ENCODE assay signal across 8 mouse cellular contexts in the genomic region with DNA sequence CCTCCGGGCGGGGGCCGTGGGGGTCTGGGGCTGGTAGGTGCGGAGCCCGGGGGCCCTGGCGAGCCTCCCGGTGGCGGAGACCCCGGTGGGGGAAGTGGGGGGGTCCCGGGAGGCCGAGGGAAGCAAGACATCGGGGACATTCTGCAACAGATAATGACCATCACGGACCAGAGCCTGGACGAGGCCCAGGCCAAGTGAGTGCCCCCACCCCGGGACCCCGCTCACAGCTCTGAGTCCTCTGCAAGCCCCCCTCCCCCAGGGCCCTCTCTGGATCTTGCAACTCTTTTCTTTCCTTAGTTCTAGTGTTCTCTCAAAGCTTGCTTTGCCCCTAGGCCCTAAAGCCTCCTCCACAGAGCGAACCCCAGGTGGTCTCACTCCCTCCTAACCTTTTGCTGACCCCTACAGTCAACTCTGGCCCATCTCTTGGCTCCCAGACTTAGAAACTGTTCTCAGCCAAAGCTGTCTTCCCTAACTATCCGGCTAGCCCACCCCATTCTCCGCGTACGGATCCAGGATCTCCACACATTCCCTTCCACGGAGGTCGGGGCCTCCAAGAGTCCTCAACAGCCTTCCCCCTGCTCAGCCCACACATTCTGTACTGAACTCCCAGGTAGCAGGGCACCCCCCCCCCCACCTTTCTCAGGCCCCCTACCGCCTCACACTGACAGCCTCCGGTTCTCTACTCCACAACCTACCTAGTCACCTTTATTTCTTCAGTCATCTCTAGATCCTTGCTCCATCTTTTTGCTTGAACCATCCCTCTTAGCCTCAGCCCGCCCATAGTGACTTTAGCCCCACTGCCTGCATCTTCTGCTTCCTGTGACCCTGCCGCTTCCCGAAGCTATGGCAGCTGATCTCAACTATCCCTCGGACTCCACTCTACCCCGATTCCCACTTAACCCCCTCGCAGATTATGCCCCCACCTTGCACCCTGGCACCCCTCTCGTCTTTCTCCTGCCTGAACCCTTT. TPM values are rescaled to one million over a fixed set of nuclear protein-coding genes. Genes with fewer than 3 reads are reported as not detected.
DNase-seq lines count a peak whose midpoint lies in the region; ATAC-seq and TF ChIP-seq lines count a peak whose summit lies in the region.

No protein-coding gene starts in this region.

- H3K27me3 ChIP-seq in C2C12 (ENCODE audit: control insufficient read depth, insufficient read depth, insufficient read length): no peaks in the 10 kb centered on the region
- no peaks in the 10 kb centered on the region for H3K27me3 ChIP-seq in heart, embryonic 14.5 days (ENCODE audit: control insufficient read depth, insufficient read depth, low read length)
- H3K27me3 ChIP-seq in limb, embryonic 12.5 days: no peaks in the 10 kb centered on the region
- no peaks in the 10 kb centered on the region for H3K27me3 ChIP-seq in myocyte (ENCODE audit: control insufficient read depth, insufficient read depth, insufficient read length)

- WGBS in heart, embryonic 14.5 days: 2% methylated on average over 22 of the region's 32 CpGs
- under 1% methylated on average over 32 of the region's 32 CpGs for WGBS in limb, embryonic 12.5 days

- H3K4me1 ChIP-seq in heart, embryonic 14.5 days (ENCODE audit: control insufficient read depth in 2 of 2, insufficient read depth in 2 of 2, low read length in 2 of 2): peaks cover 26 to 68% of the 10 kb centered on the region in 2 experiments
- H3K4me1 ChIP-seq in limb, embryonic 12.5 days (replicated peaks): peaks cover 76% of the 10 kb centered on the region

- no peaks in the 10 kb centered on the region for H3K9me3 ChIP-seq in heart, embryonic 14.5 days (ENCODE audit: control insufficient read depth, low read length)
- no peaks in the 10 kb centered on the region for H3K9me3 ChIP-seq in limb, embryonic 12.5 days

- H3K79me3 ChIP-seq in C2C12 (ENCODE audit: low read depth): peaks cover 2% of the 10 kb centered on the region

- DNase-seq in cerebellum, adult 11 months: peak; percentile 66
- DNase-seq in cerebellum, postnatal 10 days: peak; percentile 53 to 71
- DNase-seq in gastrocnemius, adult 8-10 months (ENCODE audit: low spot score in 2 of 2): no peak

- ATAC-seq in cerebellum, adult (ENCODE audit: insufficient number of reproducible peaks, low FRiP score, low TSS enrichment): no peak
- ATAC-seq in heart, embryonic 14.5 days (ENCODE audit: insufficient number of reproducible peaks, insufficient read depth, low FRiP score, low read depth): no peak
- ATAC-seq in limb, embryonic 12.5 days (ENCODE audit: insufficient number of reproducible peaks, insufficient read depth, low FRiP score, low TSS enrichment, low read depth): peak; percentile 7; the same call in 1 of the 2 replicates

- H3K79me2 ChIP-seq in C2C12 (ENCODE audit: control insufficient read depth, insufficient read depth) (peaks cover 20% of the 10 kb centered on the region), myocyte (ENCODE audit: control insufficient read depth, insufficient read depth) (no peaks in the 10 kb centered on the region)

- H3K4me3 ChIP-seq in C2C12 (ENCODE audit: insufficient read depth, poor library complexity, severe bottlenecking): peak overlapping the region; percentile 59
- H3K4me3 ChIP-seq in heart, embryonic 14.5 days (ENCODE audit: control insufficient read depth in 1 of 2, insufficient read depth in 1 of 2, low read depth in 1 of 2, low read length in 2 of 2): peak overlapping the region; percentile 75 to 79
- H3K4me3 ChIP-seq in limb, embryonic 12.5 days (replicated peaks): peak overlapping the region; percentile 79
- H3K4me3 ChIP-seq in myocyte: peak overlapping the region; percentile 42

- peak overlapping the region; percentile 97 for H3K9ac ChIP-seq in heart, embryonic 14.5 days (ENCODE audit: low read length)
- peak overlapping the region; percentile 98 for H3K9ac ChIP-seq in limb, embryonic 12.5 days (replicated peaks)

- no peak for TF ChIP-seq CTCF in C2C12 (IDR thresholded peaks at IDR 0.05; ENCODE audit: control insufficient read depth, insufficient read depth, insufficient read length)

- H3K27ac ChIP-seq in heart, embryonic 14.5 days (replicated peaks in 1 of 2; ENCODE audit: control insufficient read depth in 1 of 2, insufficient read depth in 1 of 2, low read depth in 2 of 2, low read length in 2 of 2): peak overlapping the region; percentile 71 to 94
- peak overlapping the region; percentile 100 for H3K27ac ChIP-seq in limb, embryonic 12.5 days

- TF ChIP-seq POLR2A in myocyte (IDR thresholded peaks at IDR 0.05; ENCODE audit: insufficient read length, low read depth): no peak

- H3ac ChIP-seq in C2C12 (ENCODE audit: control insufficient read depth, insufficient read length, low read depth): peak overlapping the region; percentile 3
- H3ac ChIP-seq in myocyte (ENCODE audit: control insufficient read depth, insufficient read length): peak overlapping the region; percentile 74

- H3K36me3 ChIP-seq in C2C12 (ENCODE audit: control insufficient read depth, insufficient read depth) (peaks cover 14% of the 10 kb centered on the region), myocyte (ENCODE audit: control insufficient read depth, insufficient read depth) (no peaks in the 10 kb centered on the region)
- H3K36me3 ChIP-seq in heart, embryonic 14.5 days (ENCODE audit: control insufficient read depth, insufficient read depth, low read length): peaks cover 29% of the 10 kb centered on the region
- peaks cover 30% of the 10 kb centered on the region for H3K36me3 ChIP-seq in limb, embryonic 12.5 days

- H3K4me2 ChIP-seq in heart, embryonic 14.5 days (ENCODE audit: low read length): peak overlapping the region; percentile 92
- peak overlapping the region; percentile 97 for H3K4me2 ChIP-seq in limb, embryonic 12.5 days
- peak overlapping the region; percentile 99 for H3K4me2 ChIP-seq in myocyte (ENCODE audit: low read depth)

TF ChIP-seq in C2C12, 6 proteins besides CTCF, POLR2A, EP300 and RAD21:
- TF ChIP-seq MAX (IDR thresholded peaks at IDR 0.05): no peak
- no peak for TF ChIP-seq CEBPB (IDR thresholded peaks at IDR 0.05; ENCODE audit: low read depth)
- TF ChIP-seq MYOD1 (IDR thresholded peaks at IDR 0.05; ENCODE audit: control insufficient read depth, insufficient read length, low read depth): no peak
- TF ChIP-seq USF1 (IDR thresholded peaks at IDR 0.05; ENCODE audit: low read depth): no peak
- TF ChIP-seq MYOG (IDR thresholded peaks at IDR 0.05; ENCODE audit: control insufficient read depth, extremely low read depth, insufficient read length): no peak
- TF ChIP-seq FOSL1 (IDR thresholded peaks at IDR 0.05; ENCODE audit: insufficient read depth, low read length, poor library complexity, severe bottlenecking): no peak

TF ChIP-seq in myocyte, 11 proteins besides CTCF, POLR2A, EP300 and RAD21:
- no peak for TF ChIP-seq REST (IDR thresholded peaks at IDR 0.05; ENCODE audit: insufficient read depth, insufficient read length)
- TF ChIP-seq E2F4 (IDR thresholded peaks at IDR 0.05; ENCODE audit: insufficient read depth): no peak
- no peak for TF ChIP-seq USF1 (IDR thresholded peaks at IDR 0.05; ENCODE audit: low read depth)
- TF ChIP-seq SRF (IDR thresholded peaks at IDR 0.05; ENCODE audit: control insufficient read depth, insufficient read length, low read depth): no peak
- no peak for TF ChIP-seq MAX (IDR thresholded peaks at IDR 0.05; ENCODE audit: low read depth)
- TF ChIP-seq TCF12 (IDR thresholded peaks at IDR 0.05; ENCODE audit: insufficient read depth, poor library complexity, severe bottlenecking): no peak
- TF ChIP-seq MYOG (IDR thresholded peaks at IDR 0.05; ENCODE audit: control insufficient read depth in 1 of 3, insufficient read depth in 1 of 3, insufficient read length in 2 of 3, low read depth in 2 of 3): no peak
- TF ChIP-seq POLR2AphosphoS2 (IDR thresholded peaks at IDR 0.05; ENCODE audit: insufficient read length, low read depth): no peak
- no peak for TF ChIP-seq MYOD1 (IDR thresholded peaks at IDR 0.05; ENCODE audit: control insufficient read depth in 1 of 3, insufficient read length in 2 of 3, low read depth in 2 of 3)
- TF ChIP-seq TCF3 (IDR thresholded peaks at IDR 0.05; ENCODE audit: insufficient read length, low read depth): no peak

RNA-seq across cellular contexts. Expression of gene Pbx2, which starts 1.8 kb away (rescaled TPM):
- polyA plus RNA-seq in C2C12 (2012; fragmentation: generic; extraction: Trizol) (18.1 TPM), myocyte (2012; fragmentation: generic; extraction: Trizol) (21.6 TPM)
- polyA plus RNA-seq in heart, embryonic 14.5 days (2014; fragmentation: Nextera tagmentation; extraction: Ambion mirVana): 5.4 and 7.9 TPM in 2 replicates
- 24.6 and 26.6 TPM in 2 replicates for polyA plus RNA-seq in limb, embryonic 12.5 days (2016; fragmentation: Nextera tagmentation; extraction: Ambion mirVana)
- total RNA-seq in gastrocnemius, adult 8-10 months (2022): 10 to 100 TPM in 3 of 4 experiments, 1 to 10 TPM in 1; 9.1 to 15.4 (median 13.8) TPM

RNA-seq across cellular contexts. Expression of gene Gpsm3, which starts 3.3 kb away (rescaled TPM):
- 1.2 TPM for polyA plus RNA-seq in C2C12 (2012; fragmentation: generic; extraction: Trizol)
- polyA plus RNA-seq in heart, embryonic 14.5 days (2014; fragmentation: Nextera tagmentation; extraction: Ambion mirVana): 6.1 and 7.5 TPM in 2 replicates
- 2.6 and 3.8 TPM in 2 replicates for polyA plus RNA-seq in limb, embryonic 12.5 days (2016; fragmentation: Nextera tagmentation; extraction: Ambion mirVana)
- polyA plus RNA-seq in myocyte (2012; fragmentation: generic; extraction: Trizol): 3.1 TPM
- total RNA-seq in gastrocnemius, adult 8-10 months (2022): 1 to 10 TPM in 1 of 4 experiments, under 1 TPM in 3; 0.53 to 1.8 (median 0.77) TPM

RNA-seq across cellular contexts. Expression of gene Ager, which starts 4.8 kb away (rescaled TPM):
- polyA plus RNA-seq in C2C12 (2012; fragmentation: generic; extraction: Trizol) (0.30 TPM), myocyte (2012; fragmentation: generic; extraction: Trizol) (0.22 TPM)
- 1.2 and 1.8 TPM in 2 replicates for polyA plus RNA-seq in heart, embryonic 14.5 days (2014; fragmentation: Nextera tagmentation; extraction: Ambion mirVana)
- 2.8 and 3.5 TPM in 2 replicates for polyA plus RNA-seq in limb, embryonic 12.5 days (2016; fragmentation: Nextera tagmentation; extraction: Ambion mirVana)
- under 1 TPM in 1 of 4 experiments, not detected in 3; 0.19 TPM for total RNA-seq in gastrocnemius, adult 8-10 months (2022)

RNA-seq across cellular contexts. Expression of gene Rnf5, which starts 10.6 kb away (rescaled TPM):
- polyA plus RNA-seq in C2C12 (2012; fragmentation: generic; extraction: Trizol) (37.1 TPM), myocyte (2012; fragmentation: generic; extraction: Trizol) (37.1 TPM)
- polyA plus RNA-seq in heart, embryonic 14.5 days (2014; fragmentation: Nextera tagmentation; extraction: Ambion mirVana): 87.0 and 90.9 TPM in 2 replicates
- polyA plus RNA-seq in limb, embryonic 12.5 days (2016; fragmentation: Nextera tagmentation; extraction: Ambion mirVana): 143 and 145 TPM in 2 replicates
- total RNA-seq in gastrocnemius, adult 8-10 months (2022): 10 to 100 TPM; 20.2 to 23.9 (median 22.7) TPM

RNA-seq across cellular contexts. Expression of gene Agpat1, which starts 11.2 kb away (rescaled TPM):
- polyA plus RNA-seq in C2C12 (2012; fragmentation: generic; extraction: Trizol): 73.9 TPM
- polyA plus RNA-seq in heart, embryonic 14.5 days (2014; fragmentation: Nextera tagmentation; extraction: Ambion mirVana): 26.1 and 54.4 TPM in 2 replicates
- 50.5 and 53.4 TPM in 2 replicates for polyA plus RNA-seq in limb, embryonic 12.5 days (2016; fragmentation: Nextera tagmentation; extraction: Ambion mirVana)
- 70.5 TPM for polyA plus RNA-seq in myocyte (2012; fragmentation: generic; extraction: Trizol)
- 100 to 1,000 TPM in 2 of 4 experiments, 10 to 100 TPM in 2; 89.5 to 104 (median 97.0) TPM for total RNA-seq in gastrocnemius, adult 8-10 months (2022)

Comparison
In these comparisons a context has a peak if more than half of its experiments do, and no peak if none do; other contexts are left out.
1. DNase-seq: peak in cerebellum, adult 11 months (single experiment) and cerebellum, postnatal 10 days (2 of 2); none in gastrocnemius, adult 8-10 months (0 of 2).
2. Peak in every context shown above with its lines, with median percentiles within 50 percentile points of each other: H3K4me3 ChIP-seq and H3K4me2 ChIP-seq.